Mouse (Mus musculus) ES-Bruce4 (cell line): ENCODE data around the gene Cyp2c69. TPM values are rescaled to one million over a fixed set of nuclear protein-coding genes. Genes with fewer than 3 reads are reported as not detected.
"Not testable (repeated sequence)": the region's sequence is repeated elsewhere in the genome, so short reads cannot be mapped to it uniquely, and the experiment has no call there.

Experiments
- H3K27ac ChIP-seq: 2 replicates; pipeline ENCODE4 v1.5.1; 2012; ENCODE audit warnings: low read length, inconsistent platforms; ENCODE audit not compliant: insufficient read depth
- H3K27me3 ChIP-seq: 2 replicates; pipeline ENCODE4 v1.6.1; 2012; ENCODE audit warnings: mild to moderate bottlenecking, low read length, inconsistent platforms; ENCODE audit not compliant: control insufficient read depth, poor library complexity, insufficient read depth, severe bottlenecking
- H3K36me3 ChIP-seq: 2 replicates; pipeline ENCODE4 v1.6.1; 2012; ENCODE audit warnings: inconsistent platforms, mild to moderate bottlenecking, low read length, moderate library complexity; ENCODE audit not compliant: control insufficient read depth, poor library complexity, insufficient read depth, severe bottlenecking
- H3K4me1 ChIP-seq: one replicate; pipeline ENCODE4 v1.8.1; 2011; ENCODE audit warnings: low read length; ENCODE audit not compliant: control insufficient read depth, insufficient read depth
- H3K4me3 ChIP-seq: 2 replicates; pipeline ENCODE4 v1.5.1; 2011; ENCODE audit warnings: low read depth, mild to moderate bottlenecking, low read length
- H3K9ac ChIP-seq: 2 replicates; pipeline ENCODE4 v1.6.1; 2012; ENCODE audit warnings: low read depth, mild to moderate bottlenecking, inconsistent platforms; ENCODE audit not compliant: poor library complexity, severe bottlenecking
- H3K9me3 ChIP-seq: replicated peaks from 2 replicates; pipeline ENCODE4 v1.6.1; 2012; ENCODE audit warnings: mild to moderate bottlenecking, low read length, inconsistent platforms; ENCODE audit not compliant: control insufficient read depth, poor library complexity, insufficient read depth, severe bottlenecking
- polyA plus RNA-seq: library from polyadenylated mRNA; stranded (reverse); fragments of >200 nt; gene quantifications from 2 replicates; pipeline ENCODE4 v1.2.4, GENCODE M21; 2011; ENCODE audit warnings: low read depth; ENCODE audit not compliant: missing spikeins, insufficient read depth, insufficient read length

The Cyp2c69 gene
- polyA plus RNA-seq, 1 experiment = not detected

GRCm38 (mm10) chr19:39812714-39813113 lies 73.9 kb downstream of the Cyp2c69 start, which contains the start of gene Cyp2c40:
Gene Cyp2c40, minus strand, starts transcription at chr19:39812814.
- H3K36me3 ChIP-seq, H3K4me3 ChIP-seq, H3K27me3 ChIP-seq, H3K27ac ChIP-seq, H3K9ac ChIP-seq, H3K4me1 ChIP-seq: not testable (repeated sequence)
- H3K9me3 ChIP-seq = peaks cover 21% of the 10 kb centered on the region; the same call in 1 of the 2 replicates

Other genes starting within 250 kb of the Cyp2c69 start
- not detected in 2 replicates for gene Cyp2c67, start 237.7 kb downstream of the Cyp2c69 start, polyA plus RNA-seq
- gene Cyp2c68, start 145.7 kb downstream of the Cyp2c69 start, polyA plus RNA-seq = not detected in 2 replicates
- gene Cyp2c40, start 74.0 kb downstream of the Cyp2c69 start, polyA plus RNA-seq = not detected in 2 replicates
- gene Cyp2c37, start 105.6 kb upstream of the Cyp2c69 start, polyA plus RNA-seq = not detected in 2 replicates
- not detected in 2 replicates for gene Cyp2c54, start 187.0 kb upstream of the Cyp2c69 start, polyA plus RNA-seq
- gene Cyp2c50, start 202.9 kb upstream of the Cyp2c69 start, polyA plus RNA-seq = not detected in 2 replicates